Mouse (Mus musculus): ENCODE data around the gene Gsg1l.

Gsg1l gene

GRCm38 (mm10) chr7:125864026-125864425 lies 218.2 kb downstream of the Gsg1l start:
- DNase-seq (ENCODE audit: low read depth, low spot score): no peak

- no peak for DNase-seq (ENCODE audit: low read depth, low spot score)
Observed at GRCm38 (mm10) chr7:125860421-125860820, 221.8 kb downstream of the Gsg1l start.

GRCm38 (mm10) chr7:125859564-125859963 lies 222.6 kb downstream of the Gsg1l start:
- no peak for DNase-seq (ENCODE audit: low read depth, low spot score)

GRCm38 (mm10) chr7:125847528-125847866 lies 234.7 kb downstream of the Gsg1l start:
- DNase-seq (ENCODE audit: low read depth, low spot score): no peak

- DNase-seq (ENCODE audit: low read depth, low spot score): no peak
Observed at GRCm38 (mm10) chr7:125846866-125847527, 235.2 kb downstream of the Gsg1l start.

- DNase-seq (ENCODE audit: low read depth, low spot score): no peak
Observed at GRCm38 (mm10) chr7:125845611-125846010, 236.6 kb downstream of the Gsg1l start.

GRCm38 (mm10) chr7:125838078-125838742 lies 244.0 kb downstream of the Gsg1l start:
- DNase-seq (ENCODE audit: low read depth, low spot score): no peak

- DNase-seq (ENCODE audit: low read depth, low spot score): no peak
Observed at GRCm38 (mm10) chr7:125833471-125833870, 248.7 kb downstream of the Gsg1l start.

- no peak for DNase-seq (ENCODE audit: low read depth, low spot score)
Observed at GRCm38 (mm10) chr7:125832767-125833166, 249.4 kb downstream of the Gsg1l start.

- peak; percentile 81 for DNase-seq (ENCODE audit: low read depth, low spot score)
Observed at GRCm38 (mm10) chr7:125829121-125829666, 253.0 kb downstream of the Gsg1l start.

- no peak for DNase-seq (ENCODE audit: low read depth, low spot score)
Observed at GRCm38 (mm10) chr7:125828561-125828960, 253.7 kb downstream of the Gsg1l start.
